Mouse (Mus musculus) intestine, embryonic 14.5 days (tissue): ENCODE measurements around the gene Dbn1. TPM values are rescaled to one million over a fixed set of nuclear protein-coding genes. Genes with fewer than 3 reads are reported as not detected.
A peak's percentile ranks its signal among the peaks of the same experiment; 100 is the strongest.

ENCODE experiments used
- ATAC-seq: fragments of 200-750 bp; cut with Nextera tagmentation; replicated peaks from 2 replicates; pipeline ENCODE4 v1.8.0; 2017; ENCODE audit warnings: low read depth, moderate number of reproducible peaks, moderate TSS enrichment, moderate library complexity; ENCODE audit not compliant: low FRiP score, low TSS enrichment
- DNase-seq: peaks from one replicate; pipeline ENCODE4 v3.0.0-alpha.2; 2018; ENCODE audit warnings: low spot score
- H3K27ac ChIP-seq: fragments of 300-500 bp; sonication (generic); 2 replicates; pipeline ENCODE4 v1.5.1; 2014; ENCODE audit warnings: low read depth, mild to moderate bottlenecking, control low read depth
- H3K27me3 ChIP-seq: fragments of 300-500 bp; sonication (generic); replicated peaks from 2 replicates; pipeline ENCODE4 v1.6.1; 2014; ENCODE audit warnings: low read length, control low read depth; ENCODE audit not compliant: control insufficient read depth, insufficient read depth
- H3K36me3 ChIP-seq: fragments of 300-500 bp; sonication (generic); 2 replicates; pipeline ENCODE4 v1.6.1; 2014; ENCODE audit warnings: low read length, control low read depth; ENCODE audit not compliant: control insufficient read depth, insufficient read depth
- H3K4me1 ChIP-seq: fragments of 300-500 bp; sonication (generic); replicated peaks from 2 replicates; pipeline ENCODE4 v1.6.1; 2014; ENCODE audit warnings: low read length, control low read depth, mixed read lengths; ENCODE audit not compliant: control insufficient read depth, insufficient read depth
- H3K4me2 ChIP-seq: fragments of 300-500 bp; sonication (generic); 2 replicates; pipeline ENCODE4 v1.6.1; 2014; ENCODE audit warnings: low read length
- H3K4me3 ChIP-seq: fragments of 300-500 bp; sonication (generic); 2 replicates; pipeline ENCODE4 v1.5.1; 2014; ENCODE audit warnings: low read depth, low read length, control low read depth, mixed read lengths
- H3K9ac ChIP-seq: fragments of 300-500 bp; sonication (generic); 2 replicates; pipeline ENCODE4 v1.6.1; 2014; ENCODE audit warnings: mild to moderate bottlenecking, low read length
- H3K9me3 ChIP-seq: fragments of 300-500 bp; sonication (generic); 2 replicates; pipeline ENCODE4 v1.6.1; 2016; ENCODE audit warnings: low read length, control low read depth; ENCODE audit not compliant: control insufficient read depth
- WGBS: fragments of 180-500 bp; shearing (Covaris S2); extraction: QIAGEN DNeasy Blood & Tissue Kit; methylation state at CpG from one replicate; pipeline ENCODE4 v1.1.7; 2014; 5-methylcytosine and 5-hydroxymethylcytosine counted together
- polyA plus RNA-seq: library from polyadenylated mRNA; unstranded; fragments of >200 nt; fragmentation: Nextera tagmentation; extraction: Ambion mirVana; gene quantifications from 2 replicates; pipeline ENCODE4 v1.2.1, GENCODE M21; 2014

Dbn1 gene
- polyA plus RNA-seq, 1 experiment from 2014 or later, result 120 TPM

GRCm38 (mm10) chr13:55471819-55472131 lies 16.1 kb downstream of the Dbn1 start:
- Histone ChIP-seq H3K9ac (peak overlapping the region; percentile 56), H3K36me3 (peaks cover 26% of the 10 kb centered on the region), H3K27ac (peak overlapping the region; percentile 60), H3K4me1 (peaks cover 7% of the 10 kb centered on the region; the same call in 1 of the 2 replicates), H3K27me3 (no peaks in the 10 kb centered on the region), H3K9me3 (no peaks in the 10 kb centered on the region), H3K4me2 (peak overlapping the region; percentile 100), H3K4me3 (peak overlapping the region; percentile 54)
- WGBS, result under 1% methylated on average over 31 of the region's 31 CpGs
- ATAC-seq (peak; percentile 29), DNase-seq (peak; percentile 85)

DNA sequence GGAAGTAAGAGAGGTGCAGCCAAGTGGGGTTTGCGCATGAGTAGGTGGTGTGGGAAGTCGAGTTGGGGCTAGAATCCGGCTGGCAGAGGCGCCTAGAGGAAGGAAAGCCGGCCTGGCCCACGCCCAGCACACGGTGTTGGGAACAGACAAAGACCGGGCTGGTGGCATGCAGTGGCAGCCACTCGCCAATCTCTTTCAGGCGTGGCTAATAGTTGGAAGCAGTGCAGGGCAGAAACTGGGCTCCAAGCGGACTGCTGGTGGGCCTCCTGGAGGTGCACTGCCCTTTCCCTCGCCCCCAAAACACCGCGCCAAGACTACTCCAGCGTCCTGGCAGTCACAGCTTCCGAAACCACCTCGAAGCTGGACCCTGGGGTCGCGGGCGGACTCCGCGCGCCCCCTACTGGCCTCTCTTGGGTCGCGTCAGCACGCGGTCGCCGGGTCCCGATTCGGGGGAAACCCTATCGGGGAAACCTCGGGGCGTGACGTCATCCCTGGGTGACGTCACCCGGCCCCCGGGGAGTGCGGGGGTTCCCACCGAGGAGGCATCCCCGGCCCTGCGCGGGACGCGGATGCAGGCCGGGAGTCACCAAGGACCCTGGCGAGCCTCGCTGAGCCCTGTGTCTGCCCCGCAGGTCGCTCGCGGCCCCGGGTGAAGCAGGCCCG lies 16.6 kb downstream of the Dbn1 start:
- peak overlapping the region; percentile 56 for H3K9ac ChIP-seq
- peak; percentile 98 for DNase-seq
- peak; percentile 66 for ATAC-seq
- H3K4me3 ChIP-seq, result peak overlapping the region; percentile 54
- 2% methylated on average over 44 of the region's 54 CpGs for WGBS
- no peaks in the 10 kb centered on the region for H3K9me3 ChIP-seq
- H3K4me2 ChIP-seq, result peak overlapping the region; percentile 100
- H3K27me3 ChIP-seq, result no peaks in the 10 kb centered on the region
- peak overlapping the region; percentile 60 for H3K27ac ChIP-seq
- peaks cover 7% of the 10 kb centered on the region; the same call in 1 of the 2 replicates for H3K4me1 ChIP-seq
- peaks cover 21% of the 10 kb centered on the region for H3K36me3 ChIP-seq

- Histone ChIP-seq H3K9me3 (no peaks in the 10 kb centered on the region), H3K4me2 (no peak overlapping the region), H3K9ac (no peak overlapping the region), H3K27ac (no peak overlapping the region), H3K27me3 (no peaks in the 10 kb centered on the region), H3K4me1 (peaks cover 7% of the 10 kb centered on the region; the same call in 1 of the 2 replicates), H3K4me3 (no peak overlapping the region), H3K36me3 (peaks cover 12% of the 10 kb centered on the region)
- DNase-seq (no peak), ATAC-seq (no peak)
- WGBS, result 74% methylated on average over 9 of the region's 9 CpGs
Observed at GRCm38 (mm10) chr13:55470372-55470771, 17.5 kb downstream of the Dbn1 start.

DNA sequence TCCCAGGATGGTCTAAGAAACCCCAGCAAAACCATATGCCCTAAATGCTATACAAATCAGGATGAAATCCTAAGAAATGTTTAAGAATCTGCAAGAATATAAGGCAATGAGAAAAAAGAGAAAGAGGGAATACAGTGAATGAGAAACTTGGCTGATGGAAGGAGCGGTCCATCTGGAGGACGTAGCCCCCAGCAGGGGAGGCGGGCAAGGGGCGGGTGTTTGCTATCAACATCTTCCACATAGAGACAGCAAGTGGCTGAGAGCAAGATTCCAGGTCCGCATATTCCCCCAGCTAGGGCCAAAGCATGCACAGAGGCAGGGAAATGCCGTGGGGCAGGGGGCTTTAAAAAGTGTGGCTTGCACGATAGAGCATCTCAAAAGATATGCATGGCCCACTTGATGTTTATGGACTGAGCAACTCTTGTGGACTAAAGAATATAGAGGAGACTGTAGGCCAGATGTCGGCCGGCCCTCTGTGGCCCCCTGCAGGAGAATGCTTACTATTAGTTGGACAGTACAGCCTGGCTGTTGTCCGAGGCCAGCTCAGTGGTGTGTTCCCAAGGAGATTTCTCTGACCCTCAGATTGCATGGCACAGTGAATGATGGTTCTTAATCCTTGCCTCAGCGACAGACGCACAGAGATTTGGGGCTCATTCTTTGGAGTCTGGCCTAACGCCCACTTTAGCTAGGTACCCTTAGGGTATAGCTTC lies 18.9 kb downstream of the Dbn1 start:
- Histone ChIP-seq H3K4me2 (no peak overlapping the region), H3K4me1 (peaks cover 13% of the 10 kb centered on the region; the same call in 1 of the 2 replicates), H3K27me3 (no peaks in the 10 kb centered on the region), H3K4me3 (no peak overlapping the region), H3K9ac (no peak overlapping the region), H3K9me3 (no peaks in the 10 kb centered on the region), H3K36me3 (0 out of 2 replicates have a peak, but pooled peaks cover 4% of the 10 kb centered on the region), H3K27ac (no peak overlapping the region)
- DNase-seq, result peak; percentile 70
- no peak for ATAC-seq
- 52% methylated on average over 13 of the region's 13 CpGs for WGBS

DNA sequence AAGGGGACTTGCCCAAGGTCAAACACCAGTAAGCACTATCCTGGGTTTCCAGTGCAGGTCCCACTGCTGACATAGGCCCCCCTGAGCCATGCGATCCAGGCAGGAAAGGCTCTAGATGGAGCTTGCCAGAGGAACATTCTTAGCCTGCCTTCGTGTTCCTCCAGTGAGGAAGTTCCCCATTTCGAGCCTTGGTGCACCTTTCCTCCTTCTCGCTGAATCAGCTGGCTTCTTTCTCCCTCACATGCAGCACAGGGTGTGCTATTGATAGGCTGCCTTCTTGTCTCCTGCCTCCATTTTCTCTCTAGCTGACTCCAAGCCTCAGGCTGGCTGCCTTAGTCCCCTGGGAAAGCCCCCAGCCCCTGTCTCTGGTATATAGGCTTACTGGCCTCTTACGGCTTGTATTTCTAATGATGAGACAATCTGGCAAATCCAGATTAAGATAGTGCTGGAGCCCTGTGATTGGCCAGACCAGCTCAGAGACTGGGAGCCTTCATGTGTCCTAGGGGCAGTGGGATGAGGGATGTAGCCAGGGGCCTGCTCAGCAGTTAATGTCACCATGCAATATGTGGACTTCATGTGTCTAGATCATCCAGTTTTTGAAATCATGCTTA lies 22.0 kb downstream of the Dbn1 start:
- Histone ChIP-seq H3K9ac (no peak overlapping the region), H3K36me3 (peaks cover 12% of the 10 kb centered on the region; the same call in 1 of the 2 replicates), H3K4me1 (peaks cover 6% of the 10 kb centered on the region; the same call in 1 of the 2 replicates), H3K27ac (no peak overlapping the region), H3K4me3 (no peak overlapping the region), H3K4me2 (no peak overlapping the region), H3K9me3 (no peaks in the 10 kb centered on the region), H3K27me3 (no peaks in the 10 kb centered on the region)
- WGBS, result 71% methylated on average over 5 of the region's 5 CpGs
- ATAC-seq, result no peak
- DNase-seq, result no peak

GRCm38 (mm10) chr13:55465184-55465583 lies 22.7 kb downstream of the Dbn1 start:
- Histone ChIP-seq H3K9ac (no peak overlapping the region), H3K36me3 (peaks cover 16% of the 10 kb centered on the region), H3K27me3 (no peaks in the 10 kb centered on the region), H3K9me3 (no peaks in the 10 kb centered on the region), H3K4me3 (0 out of 2 replicates have a peak overlapping the region, but pooled peaks have one; percentile 67), H3K4me2 (peak overlapping the region; percentile 93), H3K27ac (no peak overlapping the region), H3K4me1 (peaks cover 6% of the 10 kb centered on the region; the same call in 1 of the 2 replicates)
- WGBS, result 26% methylated on average over 3 of the region's 3 CpGs
- ATAC-seq (no peak), DNase-seq (peak; percentile 59)

DNA sequence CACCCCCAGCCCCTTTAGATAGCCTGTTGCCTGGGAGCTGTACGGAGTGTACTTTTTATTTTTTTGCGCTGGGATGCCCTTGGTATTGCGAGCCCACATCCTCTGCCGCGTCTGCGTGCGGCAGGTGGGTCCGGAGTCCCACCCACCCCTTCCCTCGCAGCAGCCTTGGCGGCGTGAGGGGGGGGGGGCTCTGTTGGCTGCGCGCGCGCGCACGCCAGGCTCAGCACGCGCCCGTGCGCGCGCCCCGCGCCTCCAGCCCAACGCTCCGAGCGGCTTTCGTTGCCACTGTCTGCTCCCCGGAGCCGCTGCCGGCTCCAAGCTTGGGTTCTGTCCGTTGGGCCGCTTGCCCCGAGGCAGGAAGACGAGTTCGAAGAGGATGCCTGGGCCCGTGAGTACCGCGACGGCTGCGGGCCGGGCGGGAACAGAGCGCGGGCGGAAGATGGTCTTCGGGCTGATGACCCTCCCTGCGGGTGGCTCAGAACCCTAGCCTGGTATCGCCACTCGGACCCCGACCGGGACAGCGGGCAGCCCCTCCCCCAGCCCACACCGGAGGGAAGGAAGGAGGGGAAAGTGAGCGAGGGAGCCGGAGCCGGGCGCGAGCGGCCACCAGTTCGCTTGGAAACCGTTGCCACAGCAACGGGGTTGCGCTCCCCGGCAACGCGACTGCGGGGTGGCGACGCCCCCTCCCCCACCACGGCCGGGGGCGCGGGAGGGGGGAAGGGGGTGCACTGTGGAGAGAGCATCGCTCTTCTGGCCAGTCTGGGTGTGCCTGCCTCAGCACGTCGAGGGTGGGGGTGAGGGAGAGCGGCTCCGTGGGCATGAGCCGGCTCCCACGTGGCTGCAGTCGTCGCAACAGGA lies 23.7 kb downstream of the Dbn1 start, which contains the start of gene Prr7:
Gene Prr7 (plus strand): TSS at position 241 of the 858 bp plus-strand sequence.
- Histone ChIP-seq H3K36me3 (peaks cover 26% of the 10 kb centered on the region), H3K27me3 (no peaks in the 10 kb centered on the region), H3K9me3 (no peaks in the 10 kb centered on the region), H3K27ac (peak within 1 kb of the TSS; percentile 79), H3K9ac (peak within 1 kb of the TSS; percentile 77), H3K4me1 (peaks cover 6% of the 10 kb centered on the region; the same call in 1 of the 2 replicates), H3K4me3 (peak within 1 kb of the TSS; percentile 67), H3K4me2 (peak within 1 kb of the TSS; percentile 93)
- DNase-seq (peak; percentile 84), ATAC-seq (peak; percentile 70)
- WGBS, result under 1% methylated on average over 78 of the region's 84 CpGs
